Mouse (Mus musculus) T-helper 2 cell (primary cell): ENCODE data around the gene Gprc5b.

Experiments used
- in situ Hi-C: fragments of 300-600 bp; cut with MboI, MseI; formaldehyde crosslinking; loops from one replicate; pipeline ENCODE4 v1.15.1; 2025; ENCODE audit warnings: high pct_unique_total_duplicates

Gprc5b gene

DNA sequence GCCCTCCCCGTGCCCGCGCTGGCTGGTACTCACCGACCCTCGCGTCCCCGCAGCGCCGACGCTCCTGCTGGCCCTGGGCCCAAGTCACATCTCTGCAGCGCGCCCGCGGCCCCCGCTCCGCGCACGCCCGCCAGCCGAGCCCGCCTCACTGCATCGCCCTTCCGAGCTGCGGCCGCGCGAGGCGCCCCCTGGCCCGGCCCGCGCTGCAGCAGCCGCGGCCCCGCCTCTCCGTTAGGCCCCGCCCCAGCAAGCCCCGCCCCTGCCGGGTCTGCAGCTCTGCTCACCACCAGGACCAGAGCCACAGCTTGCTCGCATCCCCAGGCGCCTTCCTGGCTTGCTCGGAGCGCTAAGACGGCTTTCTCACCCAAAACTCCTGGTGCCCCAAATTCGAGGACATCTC lies at the start of gene Gprc5b:
Gene Gprc5b, minus strand, starts transcription at position 205 of the 400 bp plus-strand sequence.
- in situ Hi-C loops: loop anchor here (5.0 to 10.0 kb wide), 2 partner anchors 140 to 228 kb away; partner anchors contain the start of genes Iqck and Knop1

DNA sequence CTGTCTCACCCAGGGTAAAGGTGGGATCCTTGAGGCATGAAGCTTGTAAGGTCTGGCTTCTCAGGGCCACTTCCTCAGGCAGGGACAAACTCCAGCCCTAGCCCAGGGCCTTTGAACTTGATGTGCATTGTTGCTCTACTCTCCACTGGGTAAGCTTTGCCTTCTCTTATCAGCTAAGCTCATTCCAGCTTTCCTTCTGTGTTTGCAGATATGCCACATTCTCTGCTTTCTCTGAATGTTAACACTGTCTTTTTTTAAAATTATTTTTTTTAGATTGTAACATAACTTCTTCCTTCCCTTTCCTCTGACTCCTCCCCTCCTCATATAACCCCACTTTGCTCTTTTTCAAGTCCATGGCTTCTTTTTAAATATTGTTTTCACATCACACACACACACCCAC lies 46.5 kb upstream of the Gprc5b start:
- in situ Hi-C loops: no loop called here

DNA sequence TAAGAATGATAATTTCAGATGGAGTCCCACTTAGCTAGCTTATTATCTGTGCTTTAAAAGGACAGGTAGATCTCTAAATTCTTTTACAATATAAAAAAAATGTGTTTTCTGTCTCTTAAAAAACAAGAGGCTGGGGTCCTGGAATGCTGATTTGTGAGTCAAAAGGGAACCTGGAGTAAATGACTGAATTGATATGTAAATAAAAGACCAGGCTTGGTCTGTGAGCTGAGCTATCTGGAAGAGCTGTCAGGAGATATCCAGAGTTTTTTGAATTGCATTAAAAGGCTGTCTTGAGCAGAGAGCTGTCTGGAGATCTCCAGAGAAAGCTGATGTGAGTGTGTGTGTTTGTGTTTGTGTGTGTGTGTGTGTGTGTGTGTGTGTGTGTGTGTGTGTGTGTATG lies 42.6 kb upstream of the Gprc5b start:
- in situ Hi-C loops: no loop called here

DNA sequence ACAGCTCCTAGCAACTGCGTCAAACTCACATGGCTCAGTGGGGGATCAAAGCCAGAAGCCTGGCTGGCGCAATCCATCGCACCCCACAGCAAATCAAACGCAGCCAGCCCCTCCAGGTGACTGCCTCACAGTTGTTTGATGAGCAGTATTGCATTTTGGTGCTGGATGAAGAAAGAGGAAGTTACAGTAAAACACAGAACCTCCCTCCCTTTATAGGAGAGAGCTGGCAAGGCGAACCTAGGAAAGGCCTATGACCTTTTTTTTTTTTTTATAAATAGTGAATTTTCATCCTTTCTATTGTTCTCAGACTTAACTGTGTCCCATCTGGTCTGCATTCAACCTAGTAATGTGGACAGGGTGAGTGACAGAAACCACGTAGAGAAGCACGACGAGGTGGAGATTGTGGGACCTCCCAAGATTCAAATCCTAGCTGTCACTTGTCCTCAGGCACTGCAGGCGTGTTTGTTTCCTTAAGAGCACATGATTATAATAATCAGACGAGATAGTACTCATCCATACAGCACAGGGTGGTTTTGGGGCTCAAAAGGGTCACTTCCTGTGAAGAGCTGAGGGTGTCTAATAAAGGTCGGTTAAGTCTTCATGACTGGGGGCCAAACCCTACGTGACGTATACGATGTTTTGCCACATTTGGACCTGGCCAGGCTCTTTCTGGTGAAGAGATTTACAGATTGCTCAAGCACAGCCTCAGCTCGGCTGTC lies 39.4 kb upstream of the Gprc5b start:
- in situ Hi-C loops: no loop called here

DNA sequence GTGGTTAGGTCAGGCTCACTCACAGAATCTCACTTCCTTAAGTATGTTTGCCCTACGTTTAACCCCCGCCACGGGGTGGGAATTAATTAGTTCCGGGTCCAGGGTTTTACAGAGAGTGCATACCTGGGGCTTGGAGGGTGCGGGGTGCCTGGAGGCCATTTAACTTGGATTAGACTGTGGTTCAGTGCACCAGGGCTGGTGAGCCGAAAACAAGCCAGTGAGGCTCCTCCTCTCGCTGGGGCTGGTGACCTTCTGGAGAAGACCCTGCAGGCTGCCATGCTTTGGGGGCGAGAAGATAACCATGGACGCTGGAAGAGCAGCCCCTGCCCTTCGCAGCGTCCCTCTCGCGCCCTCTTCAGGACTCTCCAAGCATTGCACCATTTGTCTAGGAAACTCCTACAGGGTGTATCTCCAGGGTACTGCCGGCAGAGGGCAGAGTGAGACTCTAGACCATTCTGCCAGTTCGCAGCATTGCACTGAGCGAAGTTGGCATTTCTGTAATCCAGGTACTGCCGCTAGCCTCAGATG lies 28.4 kb upstream of the Gprc5b start:
- in situ Hi-C loops: loop anchor here (5.0 kb wide), 1 partner anchor 489 kb away; no protein-coding TSS in a partner anchor

DNA sequence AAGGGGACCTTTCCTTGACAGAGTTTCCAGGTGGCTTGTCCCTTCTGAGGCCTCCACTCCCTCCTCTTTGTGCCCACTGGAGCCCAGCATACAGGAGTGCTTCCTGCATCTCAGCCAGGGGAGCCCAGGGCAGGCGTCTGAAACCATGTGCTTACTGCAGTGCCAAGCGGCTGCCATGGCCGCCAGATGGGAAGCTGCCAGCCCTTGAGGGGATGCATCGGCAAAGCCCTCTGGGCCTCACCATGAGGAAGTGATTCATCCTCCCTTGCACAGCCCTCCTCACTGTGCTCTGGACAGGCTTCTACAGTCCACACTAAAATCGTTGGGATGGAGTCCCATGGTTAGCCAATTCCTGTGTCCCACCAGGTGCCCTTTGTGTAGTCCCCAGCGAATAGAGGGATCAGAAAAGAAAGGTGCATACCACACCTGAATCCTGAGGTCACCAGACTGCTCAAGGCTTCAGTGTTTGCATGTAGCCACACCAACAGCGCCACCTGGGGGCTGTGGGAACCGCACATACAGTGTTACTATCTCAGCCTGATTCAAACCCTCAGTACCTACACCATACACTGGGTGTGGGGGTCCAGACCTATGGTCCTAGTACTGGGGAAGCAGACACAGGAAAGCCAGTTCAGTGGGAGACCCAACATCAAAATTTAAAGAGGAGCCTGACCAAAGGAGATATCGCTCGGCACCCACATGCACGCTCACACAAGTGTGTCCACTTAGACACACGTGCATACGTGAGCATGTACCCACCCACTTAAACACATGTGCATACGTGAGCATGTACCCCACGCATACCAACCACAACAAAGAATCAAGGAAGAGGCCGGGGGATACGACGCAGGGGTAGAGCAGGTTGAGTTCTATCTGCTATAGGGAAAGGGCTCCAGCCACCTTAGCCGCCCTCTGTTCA lies 27.5 kb upstream of the Gprc5b start:
- in situ Hi-C loops: loop anchor here (5.0 kb wide), 1 partner anchor 490 kb away; no protein-coding TSS in a partner anchor

DNA sequence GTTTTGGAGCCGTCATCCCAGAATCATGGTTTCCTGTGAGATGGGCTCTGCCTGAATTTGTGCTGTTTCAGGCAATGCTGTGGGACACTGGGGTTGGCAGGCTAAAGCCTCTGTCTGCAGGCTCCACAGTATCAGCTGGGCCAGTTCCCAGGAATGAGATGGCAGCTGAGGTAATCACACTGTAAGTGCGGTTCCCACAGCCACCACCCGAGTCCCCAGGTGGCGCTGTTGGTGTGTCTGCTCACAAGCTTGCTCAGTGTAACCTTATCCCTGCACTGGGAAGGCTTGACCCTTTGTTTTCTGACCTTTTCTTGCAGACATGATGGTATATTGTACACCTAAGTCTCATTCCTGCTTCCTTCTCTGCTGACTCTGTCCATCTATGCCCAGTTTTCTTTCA lies 24.5 kb upstream of the Gprc5b start:
- in situ Hi-C loops: no loop called here

DNA sequence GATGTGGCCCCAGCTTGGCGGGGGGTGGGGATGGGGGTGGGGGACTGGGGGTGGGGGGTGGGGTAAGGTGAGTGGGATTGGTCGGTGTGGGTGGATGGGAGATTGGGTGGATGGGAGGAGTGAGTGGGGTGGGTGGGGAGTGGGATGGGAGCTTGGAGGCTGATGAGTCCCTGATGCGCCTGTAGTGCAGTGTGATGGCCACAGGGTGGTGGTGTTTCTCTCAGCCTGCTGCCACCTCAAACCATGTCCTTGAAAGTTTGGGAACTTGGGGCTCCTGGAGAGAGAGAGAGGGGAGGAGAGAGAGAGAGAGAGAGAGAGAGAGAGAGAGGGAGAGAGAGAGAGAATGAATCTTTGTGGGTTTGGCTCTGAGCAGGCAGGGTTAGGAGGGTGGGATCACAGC lies 20.7 kb upstream of the Gprc5b start:
- in situ Hi-C loops: no loop called here

DNA sequence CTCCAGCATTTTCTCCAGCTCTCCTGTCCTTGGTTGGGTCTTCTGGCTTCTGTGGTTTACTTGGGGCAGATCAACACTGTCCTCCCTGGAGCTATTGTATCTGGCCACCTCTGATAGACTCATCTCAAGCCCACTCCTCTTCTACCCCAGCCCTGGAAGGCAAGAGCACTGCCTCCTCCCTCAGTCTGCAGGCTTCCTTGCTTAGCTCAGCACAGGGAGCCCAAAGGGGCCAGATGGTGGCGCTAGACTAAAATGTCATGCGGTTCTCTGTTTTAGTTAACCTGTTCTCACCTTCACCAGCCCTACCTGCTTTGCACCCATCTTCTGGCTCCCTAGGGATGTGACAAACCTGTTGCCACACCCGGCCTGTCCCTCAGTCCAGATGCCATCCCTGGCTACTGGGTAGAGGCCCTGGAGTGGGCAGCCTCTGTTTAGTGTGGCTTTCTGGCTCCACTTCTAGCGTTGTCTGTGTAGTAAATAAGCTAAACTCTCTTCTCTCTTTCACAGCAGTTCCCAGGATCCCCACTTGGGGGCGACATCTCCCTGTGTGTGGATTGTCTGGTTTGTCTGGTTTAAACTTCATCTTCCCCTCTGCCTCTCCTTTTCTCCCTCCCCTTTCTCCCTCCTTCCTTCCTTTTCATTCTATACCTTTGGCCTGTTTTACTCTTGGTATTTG lies 16.0 kb upstream of the Gprc5b start:
- in situ Hi-C loops: no loop called here

DNA sequence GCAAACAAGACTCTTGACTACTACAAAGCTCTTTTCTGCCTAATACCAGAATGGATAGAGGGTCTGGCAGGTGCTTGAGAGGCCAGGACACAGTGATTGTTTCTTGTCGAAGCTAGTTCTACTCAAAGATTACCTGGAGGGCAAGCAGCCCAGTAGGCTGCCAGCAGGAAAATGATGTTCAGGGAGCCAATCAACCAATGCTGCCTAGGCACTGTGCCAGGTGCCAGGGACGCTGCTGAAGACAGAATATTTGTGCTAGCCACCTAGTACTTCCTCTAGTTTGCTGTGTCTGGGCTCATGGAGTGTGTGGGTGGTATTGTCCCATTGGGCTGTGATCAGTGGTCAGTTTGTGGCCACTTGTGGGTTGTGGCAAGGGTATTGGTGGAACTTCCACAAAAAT lies 7.5 kb upstream of the Gprc5b start:
- in situ Hi-C loops: no loop called here

DNA sequence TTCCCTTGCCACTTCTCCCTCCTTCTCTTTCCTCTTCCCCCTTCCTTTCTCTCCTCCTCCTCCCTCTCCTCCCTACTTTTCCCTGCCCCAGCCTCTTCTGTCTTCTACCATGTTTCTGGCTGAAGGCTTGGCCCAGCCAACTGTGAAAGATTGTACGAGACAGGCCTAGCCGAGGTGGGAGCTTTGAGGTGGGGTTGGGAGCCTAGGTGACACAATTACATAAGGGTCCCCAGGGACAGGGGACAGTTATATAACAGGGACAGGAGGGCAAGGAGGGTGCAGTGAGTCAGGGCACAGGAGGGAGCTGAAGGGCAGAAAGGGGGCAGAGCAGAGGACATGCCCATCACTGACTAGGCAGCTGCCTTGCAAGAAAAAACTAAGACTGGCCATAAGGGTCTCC lies 7.0 kb upstream of the Gprc5b start:
- in situ Hi-C loops: no loop called here

DNA sequence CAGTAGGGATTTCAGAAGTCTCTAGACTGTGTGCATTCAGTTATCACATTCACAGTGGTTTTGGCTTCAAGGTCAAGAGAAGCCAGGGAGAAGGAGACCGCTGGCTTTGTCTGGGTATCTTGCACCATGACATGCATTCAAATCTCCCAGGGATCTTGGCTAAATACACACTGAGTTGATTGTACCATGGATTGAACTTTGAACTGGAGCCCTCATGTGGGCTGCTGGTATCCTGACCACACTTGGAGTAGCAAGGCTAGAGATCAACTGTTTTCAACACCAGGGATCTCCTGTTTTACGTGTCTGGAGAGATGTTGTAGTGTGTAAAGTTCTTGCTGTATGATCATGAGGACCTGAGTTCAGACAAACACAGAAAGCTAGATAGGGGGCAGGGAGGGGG lies 4.8 kb upstream of the Gprc5b start:
- in situ Hi-C loops: loop anchor here (5.0 to 10.0 kb wide), 2 partner anchors 145 to 233 kb away; partner anchors contain the start of genes Iqck and Knop1

DNA sequence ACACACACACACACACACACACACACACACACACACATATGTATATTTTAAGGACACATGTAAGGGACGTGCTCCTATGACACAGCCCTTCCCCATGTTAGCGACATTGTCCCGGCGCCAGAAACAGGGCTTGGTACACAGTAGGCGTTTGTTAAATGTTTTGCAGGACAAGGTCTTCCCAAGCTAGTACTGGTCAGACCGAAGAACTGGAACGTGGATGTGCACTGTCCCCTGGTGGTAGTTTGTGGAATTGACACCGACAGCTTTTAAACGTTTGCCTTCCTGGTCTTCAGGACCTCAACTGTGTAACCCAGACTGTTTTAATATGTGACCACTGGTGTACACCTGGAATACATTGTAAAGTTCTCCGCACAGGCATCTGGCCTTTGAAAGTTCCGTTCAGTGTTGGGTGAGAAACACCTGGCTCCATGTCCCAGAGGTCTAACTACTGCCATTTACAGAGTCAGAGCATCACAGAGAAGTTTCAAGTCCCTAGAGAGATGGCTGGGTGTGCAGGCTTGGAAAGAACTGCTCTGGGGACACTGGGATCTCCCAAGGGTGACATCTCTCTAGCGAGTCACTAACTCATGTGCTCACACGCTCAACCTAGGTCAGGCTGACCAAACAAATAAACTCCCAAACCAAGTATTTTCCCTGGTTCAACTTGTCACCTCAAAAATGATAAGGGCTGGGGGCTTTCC lies 1.3 kb upstream of the Gprc5b start:
- in situ Hi-C loops: loop anchor here (5.0 to 10.0 kb wide), 2 partner anchors 141 to 229 kb away; partner anchors contain the start of genes Iqck and Knop1

DNA sequence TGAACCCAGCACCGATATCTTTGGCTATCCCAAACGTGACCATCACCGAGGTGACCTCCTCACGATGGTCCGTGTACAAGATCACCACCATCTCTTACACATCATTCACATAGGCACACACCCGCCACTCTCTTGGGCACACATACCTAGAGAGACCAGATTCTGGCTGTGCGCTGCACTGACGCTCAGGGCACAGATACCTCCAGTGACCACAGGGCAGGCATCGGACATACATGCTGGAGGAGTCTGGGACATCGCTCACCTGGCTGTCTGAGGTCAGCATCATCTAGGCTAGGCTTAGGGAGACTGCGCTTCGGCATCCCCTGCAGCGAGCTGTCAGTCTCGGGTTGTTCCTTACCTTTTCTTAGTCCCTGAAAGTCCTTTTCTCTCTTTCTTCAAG lies 660 bp upstream of the Gprc5b start:
- in situ Hi-C loops: loop anchor here (5.0 to 10.0 kb wide), 2 partner anchors 141 to 228 kb away; partner anchors contain the start of genes Iqck and Knop1

DNA sequence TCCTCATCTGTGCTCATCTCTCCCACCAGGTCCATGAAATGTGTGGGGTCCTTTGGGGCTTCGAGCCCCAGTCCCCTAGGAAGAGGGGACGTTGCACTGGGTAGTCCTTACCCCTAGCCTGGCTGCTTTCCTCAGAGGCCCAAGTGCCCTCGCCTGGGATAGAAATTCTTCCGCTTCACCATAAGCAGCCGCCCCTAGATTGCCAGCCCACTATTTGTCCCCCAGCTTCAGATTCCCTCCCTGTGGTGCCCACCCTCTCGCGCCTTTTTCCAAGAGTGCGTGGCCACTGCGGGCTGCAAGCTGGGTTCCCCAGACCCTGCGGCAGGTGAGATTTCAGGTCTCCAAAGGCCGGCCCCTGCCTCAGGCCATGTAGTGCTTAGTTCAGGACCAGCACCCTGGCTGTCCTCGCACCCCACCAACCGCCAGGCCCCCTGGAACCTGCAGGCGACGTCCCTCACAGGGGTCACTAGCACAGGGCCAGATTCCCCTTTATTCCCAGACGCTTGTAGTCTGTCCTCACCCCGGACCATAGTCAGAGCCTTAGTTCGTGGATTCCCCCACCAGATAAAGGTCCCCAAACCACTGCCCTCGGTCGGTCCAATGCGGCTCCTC lies 674 bp downstream of the Gprc5b start:
- in situ Hi-C loops: loop anchor here (10.0 kb wide), 1 partner anchor 140 kb away; the partner anchor contains the start of genes Iqck and Knop1

DNA sequence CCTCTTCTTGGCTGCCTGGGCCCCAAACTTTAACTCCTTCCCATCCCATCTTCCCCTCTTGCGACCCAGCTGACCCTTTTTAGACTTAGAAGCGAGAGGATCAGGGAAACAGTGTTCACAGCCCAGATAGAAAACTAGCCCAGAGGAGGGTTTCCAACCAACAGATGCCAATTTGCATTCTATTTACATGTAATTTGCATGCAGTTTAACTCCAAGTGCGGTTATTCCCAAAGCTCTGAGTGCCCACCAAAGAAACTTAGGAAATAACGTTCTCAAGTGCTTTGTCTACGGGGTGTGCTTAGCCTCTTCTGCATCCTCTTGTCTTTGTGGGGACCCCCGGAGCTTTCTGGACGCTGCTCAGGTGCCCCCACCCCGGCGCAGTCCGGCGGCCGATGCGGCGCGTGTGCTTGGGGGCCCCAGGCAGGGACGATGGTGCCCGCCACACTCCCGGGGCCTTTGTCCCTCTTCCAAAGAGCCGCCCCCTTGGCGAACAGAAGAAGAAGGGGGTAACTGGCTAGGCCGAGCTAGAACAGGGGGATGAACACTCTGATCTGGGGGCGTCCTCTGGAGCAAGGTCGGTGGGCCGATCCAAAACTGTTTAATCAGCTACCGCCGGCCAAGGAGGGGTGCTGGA lies 1.3 kb downstream of the Gprc5b start:
- in situ Hi-C loops: loop anchor here (10.0 kb wide), 1 partner anchor 139 kb away; the partner anchor contains the start of genes Iqck and Knop1

DNA sequence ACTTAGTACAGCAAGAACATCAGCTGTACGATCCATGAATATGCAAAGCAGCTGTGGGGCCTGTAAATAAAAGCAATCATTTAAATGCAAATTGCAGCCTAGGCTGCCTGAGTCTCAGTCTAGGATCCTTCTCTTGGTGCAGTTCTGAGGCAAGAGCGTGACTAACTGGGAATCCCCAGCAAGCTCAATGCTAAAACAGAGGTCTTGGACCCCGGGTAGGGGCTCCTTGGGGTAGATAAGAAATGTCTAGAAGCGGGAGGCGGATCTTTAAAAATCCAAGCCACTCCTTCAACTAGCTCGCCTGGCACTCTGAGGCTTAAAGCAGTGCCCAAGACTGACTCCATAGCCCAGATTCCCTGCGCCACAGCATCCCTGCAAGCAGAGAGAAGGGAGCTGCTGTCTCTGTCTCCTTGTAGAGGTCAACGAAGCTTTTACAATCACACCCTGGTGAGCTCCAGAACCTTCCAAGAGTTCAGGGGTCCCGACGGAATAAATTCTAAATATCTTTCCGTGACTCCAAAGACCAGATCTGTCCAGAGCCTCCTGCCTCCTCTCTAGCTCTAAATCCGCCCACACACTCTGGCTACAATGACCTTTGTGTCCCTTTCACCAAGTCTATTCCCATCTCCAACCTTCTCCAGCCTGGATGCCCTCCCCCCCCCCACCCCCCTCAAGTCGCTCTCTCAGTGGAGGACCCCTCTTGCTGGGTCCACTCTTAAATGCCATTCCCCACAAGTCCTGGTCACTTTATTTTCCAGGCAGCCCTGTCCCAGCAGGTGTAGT lies 2.2 kb downstream of the Gprc5b start:
- in situ Hi-C loops: loop anchor here (10.0 kb wide), 1 partner anchor 138 kb away; the partner anchor contains the start of genes Iqck and Knop1

DNA sequence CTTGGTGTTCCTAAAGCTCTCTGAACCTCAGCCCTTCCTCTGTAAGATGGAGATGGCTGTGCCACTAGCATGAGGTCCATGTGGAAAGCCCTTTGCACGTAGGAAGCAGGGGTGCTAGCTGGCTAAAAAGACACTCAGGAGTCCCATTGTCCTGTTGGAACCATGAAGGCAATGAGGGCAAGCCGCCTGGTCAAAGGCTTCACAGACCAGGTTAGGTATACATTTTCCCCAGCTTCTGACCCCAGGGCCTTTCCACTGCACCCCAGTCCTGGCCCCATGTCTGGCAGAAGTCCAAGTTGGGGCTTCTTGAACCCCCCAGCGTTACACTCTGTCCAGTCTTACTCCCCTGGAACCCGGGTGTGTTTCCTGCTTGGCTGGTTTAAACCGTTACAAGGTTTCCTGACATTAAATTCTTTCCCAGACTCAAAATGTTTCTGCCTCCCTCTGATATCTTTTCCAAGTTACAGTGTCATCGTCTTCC lies 2.9 kb downstream of the Gprc5b start:
- in situ Hi-C loops: loop anchor here (10.0 kb wide), 1 partner anchor 137 kb away; the partner anchor contains the start of genes Iqck and Knop1
